Mouse (Mus musculus): Measurements from ENCODE around the gene Olfml3.

The Olfml3 gene

GRCm38 (mm10) chr3:103740342-103740741 is 2.5 kb upstream of the Olfml3 start:
- no peak for DNase-seq (ENCODE audit: low read depth, low spot score)

DNA sequence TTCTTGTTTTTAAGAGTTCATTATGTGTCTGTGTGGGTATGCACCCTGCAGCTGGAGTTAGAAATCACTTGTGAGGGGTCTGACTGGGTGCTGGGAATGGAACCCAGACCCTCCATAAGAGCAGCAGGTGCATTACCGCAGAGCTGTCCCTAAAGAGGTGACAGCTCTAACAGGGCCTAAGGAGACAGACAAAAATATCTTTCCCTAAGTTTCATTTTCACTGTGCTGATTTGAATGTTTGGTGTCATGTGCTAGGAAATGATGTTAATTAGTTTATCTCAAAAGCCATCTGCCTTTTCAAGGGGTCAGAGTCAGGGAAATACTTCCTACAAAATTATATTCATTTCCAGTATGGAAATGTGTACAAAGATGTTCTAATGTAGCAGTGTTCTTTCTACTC is 1.5 kb upstream of the Olfml3 start, which contains the start of gene Gm10964:
Gene Gm10964, plus strand, starts transcription at position 38 of the 400 bp plus-strand sequence.
- no peak for DNase-seq (ENCODE audit: low read depth, low spot score)

DNA sequence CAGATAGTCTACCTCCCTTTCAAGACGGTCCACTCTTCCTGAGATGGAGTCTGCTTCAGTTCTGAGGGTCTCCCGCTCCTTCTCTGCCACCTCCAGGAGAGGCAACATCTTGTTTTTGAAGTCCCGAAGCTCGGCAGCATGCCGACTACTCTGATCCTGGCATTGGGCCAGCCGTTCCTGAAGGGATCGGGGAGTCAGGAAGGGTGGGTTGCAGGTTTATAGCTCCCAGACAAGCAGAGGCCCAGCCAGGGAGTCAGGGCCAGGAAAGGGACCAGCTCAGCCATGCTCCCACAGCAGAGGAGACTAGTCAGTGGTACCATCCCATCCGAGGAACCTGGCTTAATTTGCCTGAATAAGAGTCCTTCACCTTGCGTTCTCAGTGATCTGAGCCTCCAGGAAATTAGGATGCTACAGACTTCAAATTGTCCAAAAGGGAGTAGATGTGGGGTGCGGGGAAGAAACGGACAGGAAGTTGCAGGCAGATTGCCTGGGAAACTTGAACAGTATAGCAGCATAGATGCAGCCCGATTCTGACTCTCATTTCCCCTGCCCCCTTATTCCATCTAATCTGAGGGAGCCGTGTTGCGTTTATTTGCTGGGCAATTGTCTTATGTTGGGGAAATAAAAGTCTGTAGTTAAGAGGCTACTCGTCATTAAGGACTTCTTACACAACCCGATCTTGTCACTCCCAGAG is 593 bp downstream of the Olfml3 start:
- no peak for DNase-seq (ENCODE audit: low read depth, low spot score)

DNA sequence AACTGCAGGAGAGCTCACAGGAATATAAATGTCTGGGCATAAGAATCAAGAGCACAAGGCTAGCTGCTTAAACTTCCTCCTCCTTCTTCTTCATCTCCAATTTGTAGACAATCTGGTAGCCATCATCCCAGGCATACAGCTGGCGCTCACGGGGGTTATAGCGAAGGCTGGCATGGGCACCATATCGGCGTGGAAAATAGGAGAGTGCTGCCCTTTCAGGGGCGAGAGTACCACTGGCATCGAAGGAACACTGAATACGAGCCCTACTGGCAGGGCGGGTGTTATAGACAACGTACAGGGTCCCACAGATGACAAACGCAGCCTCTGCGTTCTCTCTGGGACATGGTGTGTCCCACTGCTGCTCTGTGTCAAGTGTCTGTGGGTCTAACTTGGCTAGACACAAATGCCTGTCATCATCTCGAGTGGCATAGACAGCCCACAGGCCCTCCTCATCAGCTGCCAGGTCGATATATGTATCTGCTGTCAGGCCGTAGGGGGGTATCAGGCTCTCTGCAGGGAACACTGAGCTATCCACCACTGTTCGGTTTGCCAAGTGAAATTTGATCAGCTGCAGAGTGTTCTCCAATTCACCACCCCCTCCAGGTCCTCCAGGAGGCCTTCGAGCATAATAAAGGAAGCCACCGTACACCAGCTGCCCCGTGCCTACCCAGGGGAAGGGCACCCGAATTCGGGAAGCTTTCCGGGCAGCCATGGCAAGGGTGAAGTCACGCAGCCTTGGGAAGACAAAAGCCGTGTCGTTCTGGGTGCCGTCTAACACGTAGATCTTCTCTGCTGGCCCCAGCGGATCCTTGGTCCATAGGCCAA is 1.8 kb downstream of the Olfml3 start:
- DNase-seq (ENCODE audit: low read depth, low spot score), result no peak

DNA sequence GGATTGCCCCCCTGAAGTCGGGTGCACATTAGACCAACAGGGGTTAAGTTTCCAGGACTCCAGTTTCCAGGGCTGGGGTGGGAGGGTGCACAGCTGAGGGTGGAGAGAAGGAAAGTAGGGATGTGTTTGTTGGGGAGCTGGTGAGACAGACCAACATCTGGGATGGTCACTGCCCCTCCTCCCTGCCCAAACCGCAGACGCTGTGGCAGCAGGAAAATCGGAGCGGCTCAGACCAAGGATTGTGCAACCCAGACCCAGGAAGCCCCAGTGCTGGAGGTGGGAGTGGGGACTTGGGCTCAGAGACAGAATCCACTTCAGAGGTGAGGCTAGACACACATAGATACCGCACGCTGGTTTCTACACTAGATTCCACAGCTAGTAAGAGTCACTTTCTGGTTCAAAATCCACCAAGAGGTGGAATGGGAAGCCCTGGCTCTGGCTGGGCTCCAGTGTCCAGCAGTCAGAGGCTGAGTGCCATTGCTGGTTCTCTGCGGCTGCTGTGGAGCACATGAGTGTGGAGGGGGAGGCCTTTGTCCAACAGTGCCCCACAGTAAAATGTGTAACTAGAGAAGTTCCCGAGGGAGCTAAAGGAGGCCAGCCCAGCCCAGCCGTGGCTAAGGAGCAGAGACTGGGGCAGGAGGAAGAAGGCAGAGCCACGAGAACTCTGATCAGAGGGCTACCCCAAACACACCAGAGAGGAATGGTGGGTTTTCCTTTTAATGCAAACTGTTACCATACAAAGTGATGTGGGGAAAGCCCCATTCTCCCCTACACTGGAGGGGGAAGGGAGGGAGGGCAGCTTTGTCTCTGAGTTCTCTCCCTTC is 2.9 kb downstream of the Olfml3 start:
- no peak for DNase-seq (ENCODE audit: low read depth, low spot score)

GRCm38 (mm10) chr3:103733799-103734695 is 3.8 kb downstream of the Olfml3 start:
- no peak for DNase-seq (ENCODE audit: low read depth, low spot score)

DNA sequence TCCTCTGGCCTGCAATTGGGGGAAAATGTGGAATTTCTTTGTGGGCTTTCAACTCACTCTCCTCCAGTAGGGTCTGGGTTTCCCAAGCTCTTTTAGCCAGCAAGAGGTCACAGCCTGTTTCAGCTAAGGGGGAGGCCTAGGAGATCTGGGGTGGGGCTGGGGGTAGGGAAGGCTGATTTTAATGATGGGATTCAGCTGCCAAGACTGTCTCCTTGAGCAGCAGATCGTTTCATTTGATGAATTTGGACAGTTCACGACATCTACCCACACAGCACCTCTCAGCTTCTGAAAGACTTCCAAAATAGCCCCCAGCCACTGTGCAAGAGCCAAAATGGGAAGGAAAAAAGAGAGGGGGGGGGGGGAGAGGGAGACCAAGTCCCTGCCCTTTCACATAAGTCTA is 4.6 kb downstream of the Olfml3 start:
- DNase-seq (ENCODE audit: low read depth, low spot score), result no peak

GRCm38 (mm10) chr3:103732116-103732515 is 5.7 kb downstream of the Olfml3 start:
- DNase-seq (ENCODE audit: low read depth, low spot score), result no peak

- no peak for DNase-seq (ENCODE audit: low read depth, low spot score)
These were observed 8.0 kb downstream of the Olfml3 start for GRCm38 (mm10) chr3:103729850-103730249.

GRCm38 (mm10) chr3:103727813-103728326 is 9.9 kb downstream of the Olfml3 start:
- no peak for DNase-seq (ENCODE audit: low read depth, low spot score)

- DNase-seq (ENCODE audit: low read depth, low spot score), result no peak
These were observed 11.2 kb downstream of the Olfml3 start for GRCm38 (mm10) chr3:103726642-103727041.

GRCm38 (mm10) chr3:103724137-103724536 is 13.7 kb downstream of the Olfml3 start:
- DNase-seq (ENCODE audit: low read depth, low spot score), result no peak

GRCm38 (mm10) chr3:103718728-103719127 is 19.1 kb downstream of the Olfml3 start:
- DNase-seq (ENCODE audit: low read depth, low spot score), result no peak

- DNase-seq (ENCODE audit: low read depth, low spot score), result no peak
These were observed 20.7 kb downstream of the Olfml3 start for GRCm38 (mm10) chr3:103716774-103717760.

- no peak for DNase-seq (ENCODE audit: low read depth, low spot score)
These were observed 21.8 kb downstream of the Olfml3 start for GRCm38 (mm10) chr3:103715762-103716693.

- no peak for DNase-seq (ENCODE audit: low read depth, low spot score)
These were observed 22.9 kb downstream of the Olfml3 start for GRCm38 (mm10) chr3:103714942-103715341.

DNA sequence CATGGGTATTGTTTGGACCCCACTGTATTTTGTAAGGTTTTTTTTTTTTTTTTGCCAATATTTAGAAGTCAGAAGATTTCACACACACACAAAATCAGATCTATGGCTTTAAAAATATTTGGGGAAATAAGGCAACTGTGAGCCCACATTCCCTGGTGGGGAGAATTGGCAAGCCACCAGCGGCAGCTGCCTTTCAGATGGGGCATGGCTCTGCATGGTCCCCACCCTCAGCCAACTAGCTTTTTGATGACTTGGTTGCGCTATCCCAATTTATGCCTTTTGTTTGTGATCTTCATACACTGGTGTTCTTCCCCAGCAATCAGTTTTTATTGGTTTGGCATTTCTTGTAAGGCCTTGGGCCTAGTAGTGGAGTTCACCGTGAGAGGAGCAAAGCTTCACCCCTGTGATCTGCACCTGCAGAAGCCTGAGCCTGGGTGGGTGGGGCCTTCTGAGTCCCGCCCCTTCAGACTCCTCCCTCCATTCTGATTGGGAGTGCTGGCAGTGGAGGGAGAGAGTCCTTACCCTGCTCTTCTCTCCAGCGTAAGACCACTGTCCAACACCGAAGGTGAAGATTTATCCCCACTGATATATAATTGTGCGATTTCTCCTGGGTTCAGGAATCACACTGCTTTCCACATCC is 23.4 kb downstream of the Olfml3 start:
- DNase-seq (ENCODE audit: low read depth, low spot score), result no peak

DNA sequence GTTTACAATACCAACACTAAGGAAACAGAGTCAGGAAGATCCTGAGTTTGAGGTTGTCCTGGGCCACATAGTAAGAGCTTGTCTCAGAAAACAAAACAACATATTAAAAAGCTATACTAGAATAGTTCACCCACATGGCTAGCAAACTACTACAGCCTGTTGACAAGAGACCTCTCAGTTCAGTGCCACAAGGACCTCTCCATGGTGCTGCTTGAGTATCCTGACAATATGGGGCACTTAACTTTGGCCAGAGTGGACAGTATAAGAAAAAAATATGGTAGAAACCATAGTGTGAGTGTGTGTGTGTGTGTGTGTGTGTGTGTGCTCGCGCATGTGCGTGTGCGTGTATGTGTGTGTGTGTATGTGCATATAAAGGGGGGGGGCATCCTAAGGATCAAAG is 25.6 kb downstream of the Olfml3 start:
- no peak for DNase-seq (ENCODE audit: low read depth, low spot score)

Measured in retina, adult 2 months (tissue).